Mouse (Mus musculus) heart, adult 2 months (tissue): ENCODE data around the gene Ang.

Experiments
- CTCF ChIP-seq: fragments of 200-600 bp; IDR thresholded peaks from 2 replicates; pipeline ENCODE4 v1.8.1; 2022; ENCODE audit warnings: antibody characterized with exemption, mild to moderate bottlenecking, moderate library complexity
- EP300 ChIP-seq: fragments of 200-500 bp; IDR thresholded peaks from 2 replicates; pipeline ENCODE4 v1.6.1; 2011; ENCODE audit warnings: low read depth, low read length, control low read depth; ENCODE audit not compliant: insufficient read depth
- POLR2A ChIP-seq: fragments of 200-500 bp; IDR thresholded peaks from 2 replicates; pipeline ENCODE4 v1.6.1; 2011; ENCODE audit warnings: mild to moderate bottlenecking, low read depth, low read length, control low read depth; ENCODE audit not compliant: insufficient read depth

GRCm38 (mm10) chr14:51087762-51088161 lies 3.2 kb upstream of the Ang start:
- TF ChIP-seq POLR2A (no peak), CTCF (no peak), EP300 (no peak)
